13 mouse cellular contexts compared by ENCODE assay signal in genomic region chr2:33817663-33818346, GRCm38 (mm10).
DNase-seq lines count a peak whose midpoint lies in the region; ATAC-seq and TF ChIP-seq lines count a peak whose summit lies in the region.
"Had no signal": no experiment of that assay in that cellular context is flagged by ENCODE, and none has a peak within 500 bp of the region (broad histone marks: within the 10 kb centered on the region; RNA-seq: fewer than 3 reads in every experiment).

No protein-coding gene starts in this region.

- no peak for TF ChIP-seq EP300 in CH12.LX (IDR thresholded peaks at IDR 0.05; ENCODE audit: low read length)

- DNase-seq in heart, postnatal 14 days: no peak
- no peak for DNase-seq in CH12.LX (ENCODE audit: extremely low read depth)
- peak; percentile 32 to 39 for DNase-seq in cerebellum, postnatal 36 days
- DNase-seq in thymus, adult 2 months: peak; percentile 55
- DNase-seq in gastrocnemius, postnatal 14 days: no peak
- DNase-seq in spleen, postnatal 10 days (ENCODE audit: low spot score in 2 of 2): no peak
- DNase-seq: midbrain, embryonic 14.5 days; spleen, adult 18-20 months had no signal

- no peak overlapping the region for H3K4me2 ChIP-seq in heart, embryonic 15.5 days
- no peak overlapping the region for H3K4me2 ChIP-seq in CH12.LX (ENCODE audit: insufficient read depth, low read depth, poor library complexity, severe bottlenecking)
- no peak overlapping the region for H3K4me2 ChIP-seq in forebrain, embryonic 16.5 days (ENCODE audit: low read length)
- H3K4me2 ChIP-seq: heart, embryonic 13.5 days had no signal

- H3K9me3 ChIP-seq in heart, embryonic 15.5 days (replicated peaks): no peaks in the 10 kb centered on the region
- peaks cover 2% of the 10 kb centered on the region for H3K9me3 ChIP-seq in CH12.LX (replicated peaks; ENCODE audit: low read length)
- H3K9me3 ChIP-seq in forebrain, embryonic 16.5 days (ENCODE audit: control insufficient read depth, low read length): no peaks in the 10 kb centered on the region
- H3K9me3 ChIP-seq: heart, embryonic 13.5 days had no signal

- H3K27ac ChIP-seq in heart, embryonic 15.5 days: peak overlapping the region; percentile 12; the same call in 1 of the 2 replicates
- peak overlapping the region; percentile 12; the same call in 1 of the 2 replicates for H3K27ac ChIP-seq in CH12.LX (ENCODE audit: insufficient read depth, low read depth)
- peak overlapping the region; percentile 98 for H3K27ac ChIP-seq in thymus, adult 2 months (ENCODE audit: control insufficient read depth, insufficient read depth, low read length)
- no peak overlapping the region for H3K27ac ChIP-seq in forebrain, embryonic 16.5 days (ENCODE audit: low read length)
- H3K27ac ChIP-seq: heart, embryonic 13.5 days; liver, embryonic 14.5 days; stomach, postnatal 0 days had no signal

- WGBS in heart, embryonic 15.5 days: 71% methylated on average over 9 of the region's 9 CpGs
- 62% methylated on average over 9 of the region's 9 CpGs for WGBS in thymus, adult 2 months
- WGBS in forebrain, embryonic 16.5 days: 85% methylated on average over 9 of the region's 9 CpGs

- no peak for TF ChIP-seq RAD21 in CH12.LX (IDR thresholded peaks at IDR 0.05; ENCODE audit: low read depth, low read length)

- H3K79me2 ChIP-seq in CH12.LX (replicated peaks; ENCODE audit: control insufficient read depth, extremely low read depth, insufficient read depth, poor library complexity, severe bottlenecking): no peaks in the 10 kb centered on the region

- no peaks in the 10 kb centered on the region for H3K27me3 ChIP-seq in heart, embryonic 15.5 days
- H3K27me3 ChIP-seq in CH12.LX (replicated peaks): no peaks in the 10 kb centered on the region
- no peaks in the 10 kb centered on the region for H3K27me3 ChIP-seq in thymus, adult 2 months (ENCODE audit: control insufficient read depth, insufficient read depth, low read length)
- H3K27me3 ChIP-seq in forebrain, embryonic 16.5 days (replicated peaks; ENCODE audit: control insufficient read depth, insufficient read depth, low read length): no peaks in the 10 kb centered on the region
- H3K27me3 ChIP-seq: heart, embryonic 13.5 days had no signal

- H3K36me3 ChIP-seq in heart, embryonic 15.5 days: peaks cover 4% of the 10 kb centered on the region
- H3K36me3 ChIP-seq in CH12.LX (replicated peaks in 1 of 2; ENCODE audit: control insufficient read depth in 1 of 2, insufficient read depth in 1 of 2, low read length in 1 of 2): peaks cover 4 to 19% of the 10 kb centered on the region in 2 experiments
- H3K36me3 ChIP-seq in thymus, adult 2 months (ENCODE audit: control insufficient read depth, insufficient read depth, low read length): no peaks in the 10 kb centered on the region
- H3K36me3 ChIP-seq in forebrain, embryonic 16.5 days (ENCODE audit: control insufficient read depth, insufficient read depth): no peaks in the 10 kb centered on the region; the same call in 1 of the 2 replicates

- intact Hi-C loops in heart, postnatal 14 days (cut with DNase I): no loop called here
- intact Hi-C loops in gastrocnemius, postnatal 14 days (cut with DNase I; ENCODE audit: low total_unique reads): loop anchor here (10.0 kb wide), 1 partner anchor 817 kb away; no protein-coding TSS in a partner anchor

- no peak for TF ChIP-seq POLR2A in CH12.LX (IDR thresholded peaks at IDR 0.05; ENCODE audit: low read depth, low read length)
- TF ChIP-seq POLR2A in thymus, adult 2 months (IDR thresholded peaks at IDR 0.05; ENCODE audit: control insufficient read depth, extremely low read depth, insufficient read depth, low read length, poor library complexity): no peak

- no peak for ATAC-seq in heart, embryonic 15.5 days (replicated peaks; ENCODE audit: insufficient number of reproducible peaks, insufficient read depth, low FRiP score, low read depth)
- no peak for ATAC-seq in forebrain, embryonic 16.5 days

- in situ Hi-C loops in CH12.LX (cut with MboI; ENCODE audit: low pct_ligation_motif_present, low pct_unique_long_range_greater_than_20kb, low sequenced_read_pairs): no loop called here

- no peak overlapping the region for H3K9ac ChIP-seq in heart, embryonic 15.5 days
- H3K9ac ChIP-seq in CH12.LX (ENCODE audit: insufficient read depth, low read depth): no peak overlapping the region
- H3K9ac ChIP-seq in forebrain, embryonic 16.5 days (replicated peaks; ENCODE audit: low read depth, low read length): no peak overlapping the region
- H3K9ac ChIP-seq: heart, embryonic 13.5 days; liver, embryonic 14.5 days had no signal

- H3K4me3 ChIP-seq in heart, embryonic 15.5 days: no peak overlapping the region
- H3K4me3 ChIP-seq in CH12.LX (replicated peaks in 1 of 3; ENCODE audit: low read depth in 2 of 3, low read length in 2 of 3, poor library complexity in 1 of 3): no peak overlapping the region
- no peak overlapping the region for H3K4me3 ChIP-seq in thymus, adult 2 months (ENCODE audit: control insufficient read depth, insufficient read depth, low read length)
- H3K4me3 ChIP-seq in forebrain, embryonic 16.5 days (replicated peaks; ENCODE audit: low read length): no peak overlapping the region
- H3K4me3 ChIP-seq: heart, embryonic 13.5 days had no signal

- TF ChIP-seq CTCF in CH12.LX (conservative IDR thresholded peaks at IDR 0.05 in 1 of 2, IDR thresholded peaks at IDR 0.05 in 1 of 2; ENCODE audit: low read depth in 2 of 2, low read length in 2 of 2): no peak
- TF ChIP-seq CTCF in thymus, adult 2 months (IDR thresholded peaks at IDR 0.05; ENCODE audit: borderline replicate concordance, control insufficient read depth, extremely low read depth, insufficient read depth, low read length, poor library complexity): no peak

- dilution Hi-C loops in CH12.LX (cut with MboI; ENCODE audit: extremely low pct_ligation_motif_present, extremely low pct_unique_long_range_greater_than_20kb, low sequenced_read_pairs): no loop called here

- 0 out of 2 replicates have a peak, but pooled peaks cover 6% of the 10 kb centered on the region for H3K4me1 ChIP-seq in heart, embryonic 15.5 days (replicated peaks)
- H3K4me1 ChIP-seq in CH12.LX (ENCODE audit: control insufficient read depth in 1 of 2, insufficient read depth in 2 of 2): peaks cover 23 to 53% of the 10 kb centered on the region in 2 experiments
- peaks cover 81% of the 10 kb centered on the region for H3K4me1 ChIP-seq in thymus, adult 2 months (replicated peaks; ENCODE audit: control insufficient read depth, insufficient read depth, low read length)
- peaks cover 31% of the 10 kb centered on the region for H3K4me1 ChIP-seq in forebrain, embryonic 16.5 days (replicated peaks; ENCODE audit: control insufficient read depth, insufficient read depth, low read length)

TF ChIP-seq in CH12.LX, 34 proteins besides CTCF, POLR2A, EP300 and RAD21:
- TF ChIP-seq NRF1 (IDR thresholded peaks at IDR 0.05; ENCODE audit: low read depth, low read length) (0 out of 2 replicates have a peak, but pooled peaks have one; percentile 7), MAZ (IDR thresholded peaks at IDR 0.05; ENCODE audit: low read depth, low read length) (no peak), JUN (IDR thresholded peaks at IDR 0.05; ENCODE audit: insufficient read depth, low read depth, low read length) (no peak), TCF12 (IDR thresholded peaks at IDR 0.05; ENCODE audit: low read depth, low read length) (0 out of 2 replicates have a peak, but pooled peaks have one; percentile 33)

Comparison
In these comparisons a context has a peak if more than half of its experiments do, and no peak if none do; other contexts are left out.
1. DNase-seq: peak in cerebellum, postnatal 36 days (2 of 2) and thymus, adult 2 months (single experiment); none in heart, postnatal 14 days (0 of 2), CH12.LX (single experiment), gastrocnemius, postnatal 14 days (single experiment) and spleen, postnatal 10 days (0 of 2).